Mouse (Mus musculus) stomach, embryonic 16.5 days (tissue): ENCODE measurements around the gene Ago3. TPM values are rescaled to one million over a fixed set of nuclear protein-coding genes. Genes with fewer than 3 reads are reported as not detected.

Source experiments
- ATAC-seq: fragments of 200-750 bp; cut with Nextera tagmentation; 2 replicates; pipeline ENCODE4 v1.8.0; 2017; ENCODE audit warnings: moderate number of reproducible peaks, moderate TSS enrichment; ENCODE audit not compliant: insufficient read depth, low FRiP score
- H3K27ac ChIP-seq: fragments of 300-500 bp; sonication (generic); 2 replicates; pipeline ENCODE4 v1.5.1; 2014; ENCODE audit warnings: low read length
- H3K27me3 ChIP-seq: fragments of 300-500 bp; sonication (generic); 2 replicates; pipeline ENCODE4 v1.6.1; 2014; ENCODE audit warnings: low read length, control low read depth, mixed read lengths; ENCODE audit not compliant: control insufficient read depth, insufficient read depth
- H3K36me3 ChIP-seq: fragments of 300-500 bp; sonication (generic); 2 replicates; pipeline ENCODE4 v1.6.1; 2014; ENCODE audit warnings: low read length; ENCODE audit not compliant: control insufficient read depth, insufficient read depth
- H3K4me1 ChIP-seq: fragments of 300-500 bp; sonication (generic); 2 replicates; pipeline ENCODE4 v1.6.1; 2014; ENCODE audit warnings: low read length, control low read depth, mixed read lengths; ENCODE audit not compliant: control insufficient read depth, insufficient read depth
- H3K4me2 ChIP-seq: fragments of 300-500 bp; sonication (generic); 2 replicates; pipeline ENCODE4 v1.6.1; 2014; ENCODE audit warnings: low read depth, low read length, mixed read lengths
- H3K4me3 ChIP-seq: fragments of 300-500 bp; sonication (generic); replicated peaks from 2 replicates; pipeline ENCODE4 v1.5.1; 2014; ENCODE audit warnings: mild to moderate bottlenecking, low read length
- H3K9ac ChIP-seq: fragments of 300-500 bp; sonication (generic); 2 replicates; pipeline ENCODE4 v1.6.1; 2014; ENCODE audit warnings: low read length
- H3K9me3 ChIP-seq: fragments of 300-500 bp; sonication (generic); replicated peaks from 2 replicates; pipeline ENCODE4 v1.6.1; 2016; ENCODE audit warnings: low read length, control low read depth; ENCODE audit not compliant: control insufficient read depth
- WGBS: fragments of 180-500 bp; shearing (Covaris S2); extraction: QIAGEN DNeasy Blood & Tissue Kit; methylation state at CpG from one replicate; pipeline ENCODE4 v1.1.7; 2014; 5-methylcytosine and 5-hydroxymethylcytosine counted together
- polyA plus RNA-seq: library from polyadenylated mRNA; unstranded; fragments of >200 nt; fragmentation: Nextera tagmentation; extraction: Ambion mirVana; gene quantifications from 2 replicates; pipeline ENCODE4 v1.2.1, GENCODE M21; 2015

Ago3 gene
- polyA plus RNA-seq, 1 experiment from 2014 or later = 16.4 TPM

- H3K27ac ChIP-seq = peak within 1 kb of the TSS; percentile 55
- no peaks in the 10 kb centered on the region for H3K27me3 ChIP-seq
- H3K4me3 ChIP-seq = peak within 1 kb of the TSS; percentile 77
- H3K9ac ChIP-seq = peak within 1 kb of the TSS; percentile 81
- WGBS = under 1% methylated on average over 79 of the region's 80 CpGs
- H3K4me2 ChIP-seq = peak within 1 kb of the TSS; percentile 79
- peak; percentile 87 for ATAC-seq
- H3K36me3 ChIP-seq = peaks cover 6% of the 10 kb centered on the region
- peaks cover 20% of the 10 kb centered on the region for H3K4me1 ChIP-seq
- no peaks in the 10 kb centered on the region for H3K9me3 ChIP-seq
These were observed 108.1 kb downstream of the Ago3 start, which contains the start of gene Adprhl2 for GRCm38 (mm10) chr4:126321111-126321853. Gene Adprhl2, minus strand, starts transcription at chr4:126321703.

GRCm38 (mm10) chr4:126319806-126320205 is 109.5 kb downstream of the Ago3 start:
- peaks cover 15% of the 10 kb centered on the region for H3K4me1 ChIP-seq
- no peak overlapping the region for H3K27ac ChIP-seq
- H3K9ac ChIP-seq = no peak overlapping the region
- peaks cover 9% of the 10 kb centered on the region for H3K36me3 ChIP-seq
- no peak overlapping the region for H3K4me3 ChIP-seq
- H3K27me3 ChIP-seq = no peaks in the 10 kb centered on the region
- WGBS = 88% methylated on average over 6 of the region's 6 CpGs
- H3K4me2 ChIP-seq = no peak overlapping the region
- H3K9me3 ChIP-seq = no peaks in the 10 kb centered on the region
- no peak for ATAC-seq

- no peak for ATAC-seq
- Histone ChIP-seq H3K4me2 (no peak overlapping the region), H3K9me3 (no peaks in the 10 kb centered on the region), H3K36me3 (peaks cover 9% of the 10 kb centered on the region), H3K9ac (no peak overlapping the region), H3K27ac (no peak overlapping the region), H3K4me1 (peaks cover 11% of the 10 kb centered on the region), H3K4me3 (no peak overlapping the region), H3K27me3 (no peaks in the 10 kb centered on the region)
- WGBS = 91% methylated on average over 13 of the region's 13 CpGs
These were observed 112.8 kb downstream of the Ago3 start for GRCm38 (mm10) chr4:126316443-126317040.

GRCm38 (mm10) chr4:126315931-126316330 is 113.4 kb downstream of the Ago3 start:
- 38% methylated on average over 5 of the region's 5 CpGs for WGBS
- no peak overlapping the region for H3K4me2 ChIP-seq
- H3K4me1 ChIP-seq = peaks cover 11% of the 10 kb centered on the region
- peak; percentile 34; the same call in 1 of the 2 replicates for ATAC-seq
- no peak overlapping the region for H3K9ac ChIP-seq
- H3K36me3 ChIP-seq = peaks cover 9% of the 10 kb centered on the region
- H3K27me3 ChIP-seq = no peaks in the 10 kb centered on the region
- no peak overlapping the region for H3K4me3 ChIP-seq
- no peak overlapping the region; the same call in 1 of the 2 replicates for H3K27ac ChIP-seq
- H3K9me3 ChIP-seq = no peaks in the 10 kb centered on the region

GRCm38 (mm10) chr4:126314393-126314792 is 115.0 kb downstream of the Ago3 start:
- Histone ChIP-seq H3K4me1 (peaks cover 8% of the 10 kb centered on the region), H3K4me3 (no peak overlapping the region), H3K27ac (no peak overlapping the region), H3K4me2 (no peak overlapping the region), H3K9ac (no peak overlapping the region), H3K27me3 (no peaks in the 10 kb centered on the region), H3K9me3 (no peaks in the 10 kb centered on the region), H3K36me3 (peaks cover 9% of the 10 kb centered on the region)
- no peak for ATAC-seq
- 64% methylated on average over 10 of the region's 10 CpGs for WGBS

- Histone ChIP-seq H3K4me2 (no peak overlapping the region), H3K9ac (no peak overlapping the region), H3K27me3 (no peaks in the 10 kb centered on the region), H3K4me1 (peaks cover 8% of the 10 kb centered on the region), H3K27ac (no peak overlapping the region), H3K4me3 (no peak overlapping the region), H3K36me3 (peaks cover 9% of the 10 kb centered on the region), H3K9me3 (no peaks in the 10 kb centered on the region)
- WGBS = 54% methylated on average over 5 of the region's 5 CpGs
- ATAC-seq = no peak
These were observed 116.2 kb downstream of the Ago3 start for GRCm38 (mm10) chr4:126313202-126313601.

- WGBS = 89% methylated on average over 16 of the region's 16 CpGs
These were observed 117.7 kb downstream of the Ago3 start for GRCm38 (mm10) chr4:126311566-126312200.

GRCm38 (mm10) chr4:126310344-126310743 is 119.0 kb downstream of the Ago3 start:
- H3K36me3 ChIP-seq = no peaks in the 10 kb centered on the region
- H3K27ac ChIP-seq = no peak overlapping the region
- 75% methylated on average over 7 of the region's 7 CpGs for WGBS
- no peak overlapping the region for H3K4me2 ChIP-seq
- H3K9ac ChIP-seq = no peak overlapping the region
- no peak overlapping the region for H3K4me3 ChIP-seq
- 0 out of 2 replicates have a peak, but pooled peaks cover 5% of the 10 kb centered on the region for H3K9me3 ChIP-seq
- ATAC-seq = no peak
- no peaks in the 10 kb centered on the region for H3K27me3 ChIP-seq
- H3K4me1 ChIP-seq = peaks cover 5% of the 10 kb centered on the region

More at GRCm38 (mm10) chr4:126311566-126312200, 117.7 kb downstream of the Ago3 start:
- no peak overlapping the region for H3K4me2 ChIP-seq
- no peak for ATAC-seq
- H3K4me3 ChIP-seq = no peak overlapping the region
- H3K27me3 ChIP-seq = no peaks in the 10 kb centered on the region
- peaks cover 4% of the 10 kb centered on the region; the same call in 1 of the 2 replicates for H3K36me3 ChIP-seq
- H3K9me3 ChIP-seq = no peaks in the 10 kb centered on the region
- H3K4me1 ChIP-seq = peaks cover 8% of the 10 kb centered on the region
- H3K9ac ChIP-seq = no peak overlapping the region
- no peak overlapping the region for H3K27ac ChIP-seq

- H3K4me3 ChIP-seq = no peak overlapping the region
These were observed 119.4 kb downstream of the Ago3 start for GRCm38 (mm10) chr4:126309922-126310309.

More at GRCm38 (mm10) chr4:126309922-126310309, 119.4 kb downstream of the Ago3 start:
- ATAC-seq = peak; percentile 54; the same call in 1 of the 2 replicates
- Histone ChIP-seq H3K36me3 (no peaks in the 10 kb centered on the region), H3K9me3 (0 out of 2 replicates have a peak, but pooled peaks cover 5% of the 10 kb centered on the region), H3K4me2 (peak overlapping the region; percentile 32), H3K27ac (no peak overlapping the region), H3K27me3 (no peaks in the 10 kb centered on the region), H3K4me1 (peaks cover 5% of the 10 kb centered on the region), H3K9ac (no peak overlapping the region)
- WGBS = 4% methylated on average over 7 of the region's 7 CpGs
